Mouse (Mus musculus): ENCODE results near the gene Atp2a3.
A peak's percentile ranks its signal among the peaks of the same experiment; 100 is the strongest.

Gene Atp2a3

DNA sequence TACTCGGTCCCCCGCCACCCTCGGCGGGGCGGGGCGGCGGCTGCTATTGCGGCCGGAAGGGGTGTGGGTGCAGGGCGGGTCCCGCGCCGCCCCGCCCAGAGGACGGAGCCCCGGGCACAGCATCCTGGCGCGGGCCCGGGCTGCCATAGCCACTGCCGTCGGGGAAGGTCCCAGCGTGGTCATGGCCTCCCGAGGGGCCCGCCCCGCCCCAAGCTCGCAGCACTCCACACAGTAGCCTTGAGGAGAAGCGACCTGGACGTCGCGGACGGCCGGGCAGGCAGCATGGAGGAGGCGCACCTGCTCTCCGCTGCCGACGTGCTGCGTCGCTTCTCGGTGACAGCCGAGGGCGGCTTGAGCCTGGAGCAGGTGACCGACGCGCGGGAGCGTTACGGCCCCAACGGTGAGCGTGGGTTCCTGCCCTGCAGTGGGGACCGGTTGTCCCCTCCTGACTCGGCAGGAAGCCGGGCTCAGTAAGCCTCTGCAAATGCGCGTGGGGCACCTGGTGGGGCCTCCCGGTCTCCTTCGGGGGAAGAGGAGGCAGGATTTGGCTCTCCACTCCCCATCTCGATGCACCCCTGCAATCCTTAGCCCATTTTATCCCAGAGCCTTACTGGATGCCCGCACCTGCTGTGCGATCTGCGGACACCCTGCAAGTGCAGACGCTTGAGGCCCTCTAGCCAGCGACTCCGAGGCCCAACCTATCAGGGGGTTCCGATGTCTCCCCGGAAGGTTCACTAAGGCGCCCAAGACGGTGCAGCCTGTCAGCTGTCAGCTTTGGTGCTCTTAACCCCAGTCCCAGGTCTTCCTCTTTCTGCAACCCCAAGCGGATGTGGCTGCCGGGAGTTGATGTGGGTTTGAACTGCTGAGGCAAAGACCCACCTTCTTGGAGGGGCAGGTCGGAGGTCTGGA is at the start of gene Atp2a3:
Gene Atp2a3 (plus strand): TSS at position 98 of the 909 bp plus-strand sequence.
- DNase-seq (ENCODE audit: low read depth), result no peak

- no peak for DNase-seq (ENCODE audit: low read depth)
These were observed 43.5 kb upstream of the Atp2a3 start for GRCm38 (mm10) chr11:72917299-72917996.

DNA sequence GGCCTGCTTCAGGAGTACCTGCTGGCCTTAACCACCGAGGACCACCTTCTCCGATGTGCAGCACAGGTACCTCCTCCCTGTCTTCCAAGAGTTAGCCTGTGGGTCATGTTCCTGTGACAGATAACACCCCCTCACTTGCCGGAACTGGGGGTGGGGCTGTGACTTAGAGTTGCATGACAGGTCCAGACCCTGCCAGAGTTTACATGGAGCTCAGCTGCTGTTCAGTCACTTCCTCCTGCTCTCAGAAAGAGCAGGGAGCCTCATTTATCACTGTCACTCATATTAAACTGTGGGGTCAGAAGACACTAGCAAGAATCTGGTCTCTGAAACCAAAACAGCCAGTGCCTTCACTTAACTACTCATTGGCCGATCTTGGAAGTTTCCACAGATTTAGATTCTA is 37.9 kb upstream of the Atp2a3 start:
- DNase-seq (ENCODE audit: low read depth), result no peak

DNA sequence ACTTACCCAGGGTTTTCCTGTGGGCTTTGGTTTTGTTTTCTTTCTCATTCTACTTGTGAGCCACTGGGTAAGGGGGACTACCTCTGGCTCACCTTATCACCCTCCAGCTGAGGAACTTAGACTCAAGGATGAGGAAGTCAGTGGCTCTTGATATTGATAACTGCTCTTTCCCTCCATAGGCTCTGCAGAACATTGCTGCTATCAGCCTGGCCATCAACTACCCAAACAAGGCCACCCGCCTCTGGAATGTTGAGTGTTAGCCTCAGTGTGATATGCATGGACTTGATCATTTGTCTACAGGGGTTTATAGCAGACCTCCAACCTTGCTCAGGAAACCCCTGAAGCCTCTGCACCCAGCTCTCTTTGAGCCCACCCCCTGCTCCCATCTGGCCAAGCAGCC is 36.5 kb upstream of the Atp2a3 start:
- no peak for DNase-seq (ENCODE audit: low read depth)

- DNase-seq (ENCODE audit: low read depth), result no peak
These were observed 35.9 kb upstream of the Atp2a3 start for GRCm38 (mm10) chr11:72925067-72925466.

GRCm38 (mm10) chr11:72926226-72926890 is 34.6 kb upstream of the Atp2a3 start:
- DNase-seq (ENCODE audit: low read depth), result no peak

DNA sequence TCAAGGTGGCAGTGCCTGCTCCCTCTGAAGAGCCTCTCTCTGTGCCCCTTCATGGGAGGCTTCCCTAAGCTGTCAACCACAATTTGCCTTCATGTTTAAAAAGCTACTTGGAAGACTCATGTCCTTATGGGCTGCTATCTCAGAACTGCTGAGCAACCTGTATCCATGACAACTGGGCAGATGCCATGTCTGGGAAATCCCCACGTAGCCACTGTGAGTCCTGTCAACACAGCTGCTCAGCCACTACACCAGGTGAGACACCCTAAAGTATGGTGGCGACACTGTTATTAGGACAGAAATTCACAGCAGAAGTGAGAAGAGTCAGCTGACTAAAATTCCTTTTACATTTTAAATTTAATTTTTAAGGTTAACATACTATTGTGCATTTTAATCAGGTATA is 32.5 kb upstream of the Atp2a3 start:
- DNase-seq (ENCODE audit: low read depth), result no peak

DNA sequence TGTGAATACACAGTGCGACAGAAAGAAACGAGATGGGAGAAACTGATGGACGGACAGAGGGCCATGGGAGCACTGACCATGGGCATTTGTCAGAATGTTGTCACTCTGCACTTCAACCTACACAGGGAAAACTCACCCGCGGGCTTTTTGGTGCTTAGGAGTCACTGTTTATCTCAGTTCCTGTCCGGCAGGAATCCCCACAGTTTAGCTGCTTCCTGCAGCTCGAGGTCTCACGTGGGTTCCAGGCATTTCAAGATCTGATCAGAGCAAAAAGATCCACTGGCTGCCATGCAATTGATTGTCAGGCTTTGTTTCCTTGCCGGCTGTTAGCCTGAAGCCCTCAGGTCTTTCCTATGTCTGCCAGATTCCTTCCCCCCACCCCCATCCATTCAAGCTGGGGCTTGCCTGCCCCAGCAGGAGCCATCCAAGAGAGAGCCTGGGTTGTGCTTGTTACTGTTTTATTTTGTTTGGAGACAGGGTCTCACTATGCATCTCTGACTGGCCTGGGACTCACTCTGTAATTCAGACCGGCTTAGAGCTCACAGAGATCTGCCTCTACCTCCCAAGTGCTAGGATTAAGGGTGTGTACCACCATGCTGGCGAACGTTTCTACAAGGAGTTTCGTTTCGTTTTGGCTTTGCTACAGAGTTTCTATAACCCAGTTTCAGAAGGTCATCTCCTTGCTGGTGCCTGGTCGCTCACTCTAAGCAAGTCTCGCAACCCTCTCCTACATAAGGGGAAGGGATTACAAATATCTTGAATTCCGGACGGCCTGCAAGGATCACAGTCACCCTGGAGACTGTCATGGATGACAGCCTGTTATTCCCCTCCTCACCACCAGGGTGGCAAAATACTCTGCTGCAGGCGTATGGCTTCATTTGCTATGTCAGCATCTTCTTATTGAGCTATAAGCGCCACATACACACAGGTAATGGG is 20.5 kb upstream of the Atp2a3 start:
- DNase-seq (ENCODE audit: low read depth), result peak; percentile 21

DNA sequence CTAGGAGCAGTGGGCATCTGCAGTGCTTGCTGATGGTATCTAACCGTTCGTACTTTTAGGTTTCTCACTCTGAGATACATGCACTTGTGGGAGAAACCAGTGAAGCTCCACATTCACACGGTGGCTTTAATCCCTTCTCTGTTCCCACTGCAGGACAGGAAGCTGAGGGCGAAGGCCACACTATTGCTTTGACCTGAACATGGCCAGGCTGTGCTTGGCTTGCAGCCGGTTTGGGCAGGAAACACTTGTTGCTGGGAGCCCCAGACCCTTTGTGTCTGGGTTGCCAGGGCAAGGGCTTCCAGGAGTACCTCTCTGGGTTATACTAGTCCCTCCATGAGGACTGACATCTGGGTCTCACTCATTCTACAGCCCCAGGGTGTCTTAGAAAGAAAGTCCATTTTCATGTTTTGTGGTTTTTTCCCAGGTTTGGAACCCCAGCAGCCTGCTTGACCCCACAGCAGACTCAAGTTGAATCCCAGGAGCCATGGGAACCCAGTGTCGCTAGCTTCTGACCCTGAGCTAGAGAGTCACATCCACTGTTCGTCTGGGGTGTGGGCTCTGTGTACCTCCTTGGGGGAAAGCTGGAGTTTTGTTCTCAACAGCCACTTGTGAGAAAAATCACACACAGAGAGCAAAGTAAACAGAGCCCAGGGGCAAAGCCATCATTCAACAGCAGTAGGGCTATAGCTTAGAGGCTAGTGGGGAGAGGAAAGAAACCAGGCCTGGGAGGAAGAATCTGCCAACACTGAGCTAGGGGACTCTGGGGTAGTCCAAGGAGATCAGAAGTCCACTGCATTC is 15.8 kb upstream of the Atp2a3 start:
- DNase-seq (ENCODE audit: low read depth), result no peak

DNA sequence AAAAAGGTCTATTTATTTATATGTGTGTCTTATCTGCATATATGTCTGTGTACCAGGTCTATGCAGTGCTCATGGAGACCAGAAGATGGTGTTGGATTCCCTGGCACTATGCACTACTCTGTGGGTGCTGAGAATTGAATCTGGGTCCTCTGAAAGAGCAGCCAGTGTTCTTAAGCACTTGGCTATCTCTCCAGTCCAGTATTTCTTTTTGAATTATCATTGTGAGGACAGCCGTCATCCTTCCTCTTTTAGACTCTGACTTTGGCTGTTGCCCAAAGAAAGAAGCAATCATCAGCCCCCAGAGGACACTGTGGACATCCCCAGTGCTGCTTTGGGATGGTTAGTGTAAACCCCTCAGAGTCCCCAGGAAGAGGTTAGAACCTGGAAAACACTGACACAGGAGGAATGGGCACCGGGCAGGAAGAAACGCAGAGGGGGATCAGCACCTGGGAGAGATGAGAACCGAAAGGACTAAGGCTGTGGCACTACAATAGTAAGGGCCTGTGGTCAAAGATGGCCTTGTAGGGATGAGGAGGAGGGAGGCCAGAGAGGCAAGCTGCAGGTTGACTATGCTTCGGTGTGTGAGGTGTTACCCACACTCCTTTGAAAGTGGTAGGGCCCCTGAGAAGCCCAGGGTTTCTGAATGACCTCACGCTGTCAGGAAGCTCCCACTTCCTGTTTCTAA is 15.0 kb upstream of the Atp2a3 start:
- DNase-seq (ENCODE audit: low read depth), result no peak

DNA sequence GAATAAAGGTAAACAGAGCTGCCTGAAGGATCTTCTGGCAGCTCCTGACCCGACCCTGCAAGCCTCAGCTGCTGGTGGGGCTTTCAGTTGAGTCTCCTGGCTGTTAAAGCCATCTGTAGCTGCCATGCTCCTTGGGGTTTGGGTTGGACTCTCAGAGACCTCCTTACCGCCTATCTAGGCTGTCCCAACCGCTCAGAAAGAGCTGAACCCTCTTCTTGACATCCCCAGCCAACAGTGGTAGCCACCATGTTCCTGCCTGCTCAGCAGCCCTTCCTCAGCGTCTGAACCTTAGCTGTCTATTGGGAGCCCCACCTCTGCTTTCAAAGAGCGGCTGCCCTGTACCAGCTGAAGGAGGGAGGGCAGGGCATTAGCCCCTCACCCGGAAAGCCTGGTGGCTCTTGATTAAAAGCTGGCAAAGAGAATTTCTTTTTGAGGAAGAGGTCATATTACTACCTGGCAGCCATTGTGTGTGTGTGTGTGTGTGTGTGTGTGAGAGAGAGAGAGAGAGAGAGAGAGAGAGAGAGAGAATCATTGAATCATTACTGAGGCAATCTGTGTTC is 14.3 kb upstream of the Atp2a3 start:
- no peak for DNase-seq (ENCODE audit: low read depth)

DNA sequence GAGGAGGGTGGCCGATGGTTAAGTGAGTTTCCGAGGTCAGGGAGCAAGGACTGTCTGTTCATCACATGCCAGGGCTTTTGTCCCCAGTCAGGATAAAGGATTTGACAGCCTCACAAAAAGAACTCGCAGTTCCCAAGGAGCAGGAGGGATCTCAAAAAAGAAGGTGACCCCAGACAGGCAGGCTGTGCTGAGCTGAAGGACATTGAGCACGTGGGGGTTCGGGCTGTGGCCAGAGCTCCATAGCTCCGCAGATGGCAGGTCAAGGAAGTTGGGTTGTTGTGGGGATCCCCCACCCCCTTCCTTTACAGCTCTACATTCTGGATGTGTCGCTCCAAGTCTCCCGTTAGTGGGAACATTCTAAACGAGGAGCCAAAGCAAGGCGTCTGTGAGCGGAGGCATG is 13.1 kb upstream of the Atp2a3 start:
- DNase-seq (ENCODE audit: low read depth), result no peak

GRCm38 (mm10) chr11:72948254-72948653 is 12.7 kb upstream of the Atp2a3 start:
- no peak for DNase-seq (ENCODE audit: low read depth)

DNA sequence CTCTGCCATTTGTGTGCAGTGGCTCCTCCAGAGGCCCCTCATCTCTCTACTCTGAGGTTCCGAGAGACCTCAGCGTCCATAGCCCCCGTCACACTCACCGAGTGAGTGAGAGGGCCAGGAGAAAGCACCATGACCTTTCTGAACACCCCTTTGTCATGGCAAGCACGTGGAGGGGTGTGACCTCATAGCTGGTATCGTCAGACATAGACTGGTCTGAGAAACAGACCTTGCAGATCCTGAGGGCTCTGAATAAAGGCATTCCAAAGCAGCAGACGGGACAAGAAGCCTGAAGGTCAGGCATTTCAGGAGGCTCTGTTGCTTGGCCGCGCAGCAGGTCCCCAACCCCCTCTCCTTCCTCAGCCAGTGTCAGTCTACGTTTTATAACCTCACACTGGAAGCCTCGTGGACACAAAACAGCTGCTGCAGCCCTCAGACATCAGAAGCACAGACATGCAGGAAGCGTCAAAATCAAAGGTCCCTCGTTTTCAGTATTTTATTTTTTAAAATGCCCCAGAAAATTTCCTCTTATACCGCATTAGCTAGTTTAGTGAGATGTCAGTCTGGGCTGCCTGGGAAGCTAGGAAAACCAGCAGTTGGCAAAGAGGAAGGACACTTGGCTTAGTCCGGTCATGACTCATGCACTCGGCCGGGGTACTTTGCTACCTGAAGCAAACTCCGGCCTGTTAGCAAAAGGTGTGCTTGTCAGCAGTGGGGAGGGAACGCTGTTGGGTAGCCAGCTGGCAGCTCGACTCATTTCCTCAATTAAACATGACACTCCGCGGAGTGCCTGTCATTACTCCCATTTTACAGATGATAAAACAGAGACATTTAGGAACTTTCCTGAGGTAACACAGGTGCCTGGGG is 9.6 kb upstream of the Atp2a3 start:
- DNase-seq (ENCODE audit: low read depth), result no peak

- peak; percentile 12 for DNase-seq (ENCODE audit: low read depth)
These were observed 8.7 kb upstream of the Atp2a3 start for GRCm38 (mm10) chr11:72952226-72952625.

DNA sequence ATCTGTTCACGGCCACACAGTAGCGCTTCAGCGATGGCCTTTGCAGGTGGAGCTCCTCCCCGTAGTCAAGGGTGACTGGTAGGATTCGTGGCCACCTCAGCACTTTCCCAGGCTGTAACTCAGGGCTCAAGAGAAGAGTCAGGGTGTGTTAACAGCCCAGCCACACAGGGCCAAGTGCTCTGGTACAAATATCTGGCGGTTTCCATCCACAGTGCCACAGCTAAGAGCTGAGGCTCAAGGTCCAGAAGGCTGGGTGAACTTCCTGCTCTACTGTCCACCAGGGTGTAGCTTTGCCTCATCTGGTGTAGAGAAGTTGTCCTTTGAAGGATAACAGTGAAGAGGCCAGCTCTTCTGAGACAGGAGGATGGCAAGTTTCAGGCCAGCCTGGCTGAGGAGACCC is 8.3 kb upstream of the Atp2a3 start:
- no peak for DNase-seq (ENCODE audit: low read depth)

- no peak for DNase-seq (ENCODE audit: low read depth)
These were observed 7.9 kb upstream of the Atp2a3 start for GRCm38 (mm10) chr11:72953116-72953439.

DNA sequence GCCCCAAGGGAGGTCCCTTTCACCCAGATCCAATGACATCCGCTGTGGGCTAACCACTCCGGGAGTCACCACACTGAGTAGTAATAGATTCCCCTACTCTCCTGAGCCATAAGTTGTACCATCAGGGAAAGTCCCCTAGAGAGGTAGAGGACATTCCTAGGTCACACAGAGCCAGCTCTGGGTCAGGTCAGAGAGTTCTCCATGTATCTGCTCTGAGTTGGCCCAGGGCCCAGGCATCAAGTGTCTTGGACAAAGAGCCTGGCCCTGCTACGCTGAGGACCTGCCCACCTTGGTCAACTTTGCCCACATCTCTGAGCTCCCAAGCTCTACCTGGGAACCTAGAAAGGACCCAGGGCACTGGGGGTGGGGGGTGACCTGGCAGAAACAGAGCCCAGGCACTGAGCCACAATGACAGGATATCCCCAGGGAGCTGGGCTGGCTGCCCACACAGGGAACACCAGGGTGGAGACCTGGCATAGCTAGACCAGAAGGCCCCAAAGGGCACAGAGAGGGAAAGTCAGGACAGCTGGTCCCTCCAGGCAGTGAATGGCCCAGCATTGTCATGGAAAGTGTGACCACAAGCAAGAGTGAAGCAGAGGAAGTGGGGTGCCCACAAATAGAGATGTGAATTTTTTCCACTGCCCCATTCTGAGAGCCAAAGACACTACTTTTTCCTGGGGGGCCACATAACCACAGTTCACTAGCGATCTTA is 7.4 kb upstream of the Atp2a3 start:
- DNase-seq (ENCODE audit: low read depth), result no peak

Measured in fibroblast of lung, adult 2 months (primary cell).